Mouse (Mus musculus): ENCODE results near the gene Rrad. TPM values are rescaled to one million over a fixed set of nuclear protein-coding genes. Genes with fewer than 3 reads are reported as not detected.
"Not testable (repeated sequence)": the region's sequence is repeated elsewhere in the genome, so short reads cannot be mapped to it uniquely, and the experiment has no call there.

The Rrad gene
- 2.2 TPM in 1 of 2 replicates, not detected in the other for total RNA-seq (2015; ENCODE audit: low replicate concordance)
- not detected in 2 replicates for total RNA-seq (2017; ENCODE audit: low replicate concordance)

GRCm38 (mm10) chr8:104630981-104631663 lies at the start of gene Rrad:
Gene Rrad, minus strand, starts transcription at chr8:104631327.
- ATAC-seq (replicated peaks; ENCODE audit: low FRiP score, poor library complexity, severe bottlenecking), result no peak

GRCm38 (mm10) chr8:104655614-104656013 lies 24.5 kb upstream of the Rrad start:
- ATAC-seq (replicated peaks; ENCODE audit: low FRiP score, poor library complexity, severe bottlenecking), result no peak

- ATAC-seq (replicated peaks; ENCODE audit: low FRiP score, poor library complexity, severe bottlenecking), result peak; percentile 82
Observed at GRCm38 (mm10) chr8:104654984-104655383, 23.9 kb upstream of the Rrad start.

GRCm38 (mm10) chr8:104644187-104644586 lies 13.1 kb upstream of the Rrad start:
- ATAC-seq (replicated peaks; ENCODE audit: low FRiP score, poor library complexity, severe bottlenecking), result not testable (repeated sequence)

- ATAC-seq (replicated peaks; ENCODE audit: low FRiP score, poor library complexity, severe bottlenecking), result no peak
Observed at GRCm38 (mm10) chr8:104642324-104642654, 11.2 kb upstream of the Rrad start.

DNA sequence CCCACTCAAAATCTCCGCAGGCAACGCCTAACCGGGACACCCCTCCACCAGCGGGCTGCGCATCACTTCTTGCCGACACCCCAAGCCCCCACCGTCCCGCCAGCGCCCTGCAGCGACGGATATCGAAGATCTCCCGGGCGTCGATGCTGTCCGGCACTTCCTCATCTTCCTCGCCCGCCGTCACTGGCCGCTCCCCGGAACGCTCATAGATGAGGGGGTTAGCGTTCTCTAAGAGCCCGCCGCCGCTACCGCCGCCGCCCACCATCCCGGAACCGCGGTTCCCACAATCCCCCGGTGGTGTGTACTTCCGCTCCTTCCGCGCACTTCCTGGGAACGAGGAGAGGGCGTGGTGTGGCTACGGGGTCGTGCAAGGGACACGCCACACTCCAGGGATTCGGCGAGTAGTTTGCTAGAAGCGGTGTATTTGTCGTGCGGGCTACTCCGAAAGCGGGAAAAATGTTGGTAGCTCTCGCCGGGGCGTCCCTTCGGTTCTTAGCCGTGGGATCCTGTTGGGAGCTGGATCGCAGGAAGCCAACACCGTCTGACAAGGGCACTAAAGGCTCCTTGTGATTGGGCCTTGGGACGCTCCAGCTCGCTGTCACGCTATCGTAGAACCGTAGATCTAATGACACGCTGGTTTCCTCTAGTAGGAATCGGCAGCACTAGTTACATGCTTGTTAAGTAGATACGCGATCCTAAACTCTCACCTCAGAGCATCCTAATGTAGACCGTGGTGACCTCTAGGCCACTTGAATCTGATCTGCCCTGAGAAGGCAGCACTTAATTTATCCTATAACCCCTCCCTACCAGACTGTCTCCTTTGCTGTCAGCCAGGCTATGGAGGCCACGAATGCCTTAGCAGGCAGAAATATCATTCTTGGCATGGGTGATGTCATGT lies 10.5 kb upstream of the Rrad start, which contains the start of gene Ciao2b:
Gene Ciao2b (minus strand): TSS at position 540 of the 898 bp plus-strand sequence.
- ATAC-seq (replicated peaks; ENCODE audit: low FRiP score, poor library complexity, severe bottlenecking), result peak; percentile 92

- ATAC-seq (replicated peaks; ENCODE audit: low FRiP score, poor library complexity, severe bottlenecking), result 0 out of 2 replicates have a peak, but pooled peaks have one; percentile 9
Observed at GRCm38 (mm10) chr8:104640831-104641370, 9.8 kb upstream of the Rrad start.

GRCm38 (mm10) chr8:104640241-104640640 lies 9.1 kb upstream of the Rrad start:
- no peak for ATAC-seq (replicated peaks; ENCODE audit: low FRiP score, poor library complexity, severe bottlenecking)

DNA sequence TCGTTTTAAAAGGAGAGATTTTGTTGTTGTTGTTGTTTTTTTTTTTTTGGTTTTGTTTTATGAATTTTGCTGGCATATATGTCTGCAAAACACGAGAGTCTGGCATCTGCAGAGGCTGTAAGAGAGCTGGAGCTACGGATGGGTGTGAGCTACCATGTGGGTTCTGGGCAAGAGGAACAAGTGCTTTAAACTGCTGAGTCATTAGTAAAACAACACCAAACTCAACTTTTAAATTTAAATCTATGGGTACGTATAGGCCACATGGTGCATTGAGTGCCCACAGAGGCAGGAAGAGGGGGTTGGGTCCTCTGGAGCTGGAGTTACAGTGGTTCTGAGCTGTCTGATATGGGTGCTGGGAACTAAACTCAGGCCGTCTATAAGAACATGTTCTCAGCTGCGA lies 6.9 kb upstream of the Rrad start:
- ATAC-seq (replicated peaks; ENCODE audit: low FRiP score, poor library complexity, severe bottlenecking), result no peak

DNA sequence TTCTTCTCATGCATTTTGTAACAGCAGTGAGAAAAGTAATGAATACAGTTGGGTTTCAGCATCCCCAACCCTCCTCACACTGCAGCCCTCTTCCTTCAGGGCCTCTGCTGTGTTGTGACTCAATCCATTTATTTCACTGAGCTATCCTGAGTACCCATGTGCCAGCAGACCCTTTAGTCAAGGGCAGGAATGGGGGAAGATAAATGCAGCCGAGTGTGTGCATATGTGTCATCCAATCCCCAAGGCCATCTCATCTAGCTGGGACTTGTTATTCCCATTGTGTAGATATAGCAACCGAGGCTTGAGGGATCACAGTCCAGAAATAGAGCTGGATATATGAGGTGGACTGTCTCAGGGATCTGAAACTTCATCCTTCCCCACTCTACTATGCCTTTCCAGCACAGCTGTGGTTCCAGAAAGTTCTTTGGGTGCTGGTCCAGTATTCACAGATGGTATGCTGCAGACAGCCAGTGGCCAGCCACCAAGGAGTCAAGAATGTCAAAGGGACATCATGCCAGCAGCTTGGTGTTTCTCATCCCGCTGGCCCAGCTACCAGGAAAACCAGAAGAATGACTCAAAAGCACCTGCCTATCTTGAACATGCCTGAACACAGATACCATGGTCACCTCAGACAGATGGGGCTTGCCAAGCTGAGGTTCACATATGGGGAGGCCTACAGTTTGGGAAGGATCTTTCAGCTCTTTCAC lies 4.0 kb upstream of the Rrad start:
- no peak for ATAC-seq (replicated peaks; ENCODE audit: low FRiP score, poor library complexity, severe bottlenecking)

DNA sequence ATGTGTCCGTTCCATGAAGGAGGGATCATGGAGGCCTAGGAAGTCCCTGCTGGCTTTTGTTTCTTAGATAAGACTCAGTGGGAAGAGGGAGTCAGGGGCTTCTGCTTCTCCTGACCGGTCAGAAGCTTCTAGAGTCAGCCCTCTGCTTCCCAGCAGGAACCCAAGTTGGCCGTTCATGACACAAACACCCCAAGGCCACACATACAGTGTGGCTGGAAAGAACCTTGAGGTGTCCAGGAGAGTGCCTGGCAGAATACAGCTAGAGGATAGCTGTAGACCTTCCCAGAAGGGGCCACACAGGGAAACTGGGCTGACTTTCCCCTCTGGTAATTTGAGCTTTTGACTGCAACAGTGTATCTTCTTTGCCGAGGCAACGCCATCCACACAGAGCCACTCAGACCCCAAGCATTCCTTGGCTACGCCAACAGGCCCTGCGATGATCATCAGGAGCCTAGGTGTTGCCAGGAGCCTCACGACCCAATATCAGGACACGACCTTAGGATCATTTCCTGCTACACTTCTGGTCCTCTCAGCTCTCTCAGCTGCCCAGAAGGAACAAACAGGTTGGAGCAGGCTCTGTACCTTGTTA lies 2.1 kb upstream of the Rrad start:
- no peak for ATAC-seq (replicated peaks; ENCODE audit: low FRiP score, poor library complexity, severe bottlenecking)

DNA sequence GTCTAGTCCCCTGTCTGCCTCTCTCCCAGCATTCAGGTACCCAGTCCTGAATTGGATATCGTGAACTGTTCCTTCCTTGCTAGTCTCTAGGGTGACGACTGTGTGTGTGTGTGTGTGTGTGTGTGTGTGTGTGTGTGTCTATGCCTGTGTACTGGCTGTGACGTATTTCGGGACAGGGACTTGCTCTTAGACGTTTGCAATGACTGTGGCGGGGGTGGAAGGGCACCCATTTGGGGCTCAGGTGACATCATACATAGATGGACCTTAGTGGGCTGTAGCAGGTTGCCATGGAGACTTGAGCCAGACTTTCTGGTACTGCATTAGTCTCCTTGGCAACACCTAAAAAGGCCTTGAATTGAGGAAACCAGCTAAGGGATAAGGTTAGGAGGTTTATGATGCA lies 1.4 kb upstream of the Rrad start:
- ATAC-seq (replicated peaks; ENCODE audit: low FRiP score, poor library complexity, severe bottlenecking), result no peak

GRCm38 (mm10) chr8:104631975-104632374 lies 848 bp upstream of the Rrad start:
- ATAC-seq (replicated peaks; ENCODE audit: low FRiP score, poor library complexity, severe bottlenecking), result no peak

DNA sequence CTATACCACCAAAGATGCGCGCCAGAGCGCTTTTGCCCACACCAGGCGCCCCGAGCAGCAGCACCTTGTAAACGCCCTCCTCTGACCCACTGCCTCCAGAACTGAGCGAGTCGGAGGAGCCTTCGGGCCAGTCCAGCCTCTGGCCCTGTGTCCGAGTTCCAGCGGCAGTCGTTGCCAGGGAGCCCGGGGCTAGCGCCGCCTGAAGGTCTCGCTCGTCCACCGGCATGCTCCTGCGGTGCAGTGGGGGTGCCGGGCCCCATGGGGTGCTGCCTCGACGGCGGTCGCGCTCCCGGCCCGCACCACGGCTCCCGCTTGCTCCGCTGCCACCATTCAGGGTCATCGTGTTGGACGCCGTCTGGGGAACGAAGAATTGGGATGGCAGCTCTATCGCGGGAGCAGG lies 553 bp downstream of the Rrad start:
- ATAC-seq (replicated peaks; ENCODE audit: low FRiP score, poor library complexity, severe bottlenecking), result no peak

GRCm38 (mm10) chr8:104630111-104630479 lies 1.0 kb downstream of the Rrad start:
- no peak for ATAC-seq (replicated peaks; ENCODE audit: low FRiP score, poor library complexity, severe bottlenecking)

- ATAC-seq (replicated peaks; ENCODE audit: low FRiP score, poor library complexity, severe bottlenecking), result no peak
Observed at GRCm38 (mm10) chr8:104629306-104630110, 1.6 kb downstream of the Rrad start.

- no peak for ATAC-seq (replicated peaks; ENCODE audit: low FRiP score, poor library complexity, severe bottlenecking)
Observed at GRCm38 (mm10) chr8:104628402-104628801, 2.7 kb downstream of the Rrad start.

DNA sequence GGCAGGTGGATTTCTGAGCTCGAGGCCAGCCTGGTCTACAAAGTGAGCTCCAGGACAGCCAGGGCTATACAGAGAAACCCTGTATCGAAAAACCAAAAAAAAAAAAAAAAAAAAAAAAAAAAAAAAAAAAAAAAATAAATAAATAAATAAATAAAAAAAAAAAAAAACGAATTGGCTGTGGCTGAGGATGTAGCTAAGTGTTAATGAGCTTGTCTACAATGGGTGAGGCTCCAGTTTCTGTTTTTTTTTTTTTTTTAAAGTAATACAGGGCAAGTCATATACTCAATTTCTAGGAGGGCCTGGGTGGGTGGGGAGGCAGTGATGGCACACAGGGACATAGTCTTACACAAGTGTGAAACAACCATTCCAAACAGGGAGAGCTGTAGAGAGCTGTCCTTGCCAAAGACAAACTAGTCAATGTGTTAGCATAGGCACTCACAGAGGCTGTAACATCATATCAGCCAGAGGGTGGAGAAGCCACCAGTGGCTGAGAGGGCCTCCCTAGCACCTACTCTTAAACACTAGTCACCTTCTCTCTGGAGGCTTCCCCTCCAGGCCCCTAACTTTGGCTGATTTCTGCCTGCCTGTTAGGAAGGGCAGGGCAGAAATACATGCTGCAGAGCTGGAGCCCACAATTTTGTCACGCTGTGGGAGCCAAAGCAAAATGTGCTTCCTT lies 3.9 kb downstream of the Rrad start:
- no peak for ATAC-seq (replicated peaks; ENCODE audit: low FRiP score, poor library complexity, severe bottlenecking)
